Mouse (Mus musculus): ENCODE data around the gene Ambp.

Gene Ambp

GRCm38 (mm10) chr4:63154699-63155098, at the start of gene Ambp:
Ambp (minus strand) TSS chr4:63154799.
- no peak for DNase-seq

GRCm38 (mm10) chr4:63203874-63204273, 49.3 kb upstream of the Ambp start:
- no peak for DNase-seq

- peak; percentile 94 for DNase-seq
Measured at GRCm38 (mm10) chr4:63199366-63199765, 44.8 kb upstream of the Ambp start.

- DNase-seq = no peak
Measured at GRCm38 (mm10) chr4:63194366-63194765, 39.8 kb upstream of the Ambp start.

GRCm38 (mm10) chr4:63191641-63192040, 37.0 kb upstream of the Ambp start:
- DNase-seq = no peak

- DNase-seq = no peak
Measured at GRCm38 (mm10) chr4:63186281-63186870, 31.8 kb upstream of the Ambp start.

GRCm38 (mm10) chr4:63181556-63181955, 27.0 kb upstream of the Ambp start:
- DNase-seq = peak; percentile 89

- DNase-seq = no peak
Measured at GRCm38 (mm10) chr4:63171969-63172685, 17.5 kb upstream of the Ambp start, which contains the start of gene Kif12. Kif12 (minus strand) TSS chr4:63172131.

GRCm38 (mm10) chr4:63171122-63171521, 16.5 kb upstream of the Ambp start:
- DNase-seq = no peak

GRCm38 (mm10) chr4:63170061-63170460, 15.5 kb upstream of the Ambp start:
- DNase-seq = no peak

GRCm38 (mm10) chr4:63166323-63166722, 11.7 kb upstream of the Ambp start:
- DNase-seq = no peak

GRCm38 (mm10) chr4:63165636-63166035, 11.0 kb upstream of the Ambp start:
- no peak for DNase-seq

GRCm38 (mm10) chr4:63158961-63159592, 4.5 kb upstream of the Ambp start:
- DNase-seq = peak; percentile 96

GRCm38 (mm10) chr4:63158192-63158591, 3.6 kb upstream of the Ambp start:
- no peak for DNase-seq

GRCm38 (mm10) chr4:63156726-63157634, 2.4 kb upstream of the Ambp start:
- DNase-seq = no peak

GRCm38 (mm10) chr4:63155596-63155995, 997 bp upstream of the Ambp start:
- no peak for DNase-seq

GRCm38 (mm10) chr4:63154028-63154427, 571 bp downstream of the Ambp start:
- no peak for DNase-seq

GRCm38 (mm10) chr4:63151127-63151526, 3.5 kb downstream of the Ambp start:
- DNase-seq = peak; percentile 94

- DNase-seq = no peak
Measured at GRCm38 (mm10) chr4:63147268-63147667, 7.3 kb downstream of the Ambp start.

GRCm38 (mm10) chr4:63129891-63130624, 24.5 kb downstream of the Ambp start:
- peak; percentile 97 for DNase-seq

GRCm38 (mm10) chr4:63124861-63125466, 29.6 kb downstream of the Ambp start:
- no peak for DNase-seq
